Mouse (Mus musculus): ENCODE measurements around the gene Cpeb1. TPM values are rescaled to one million over a fixed set of nuclear protein-coding genes. Genes with fewer than 3 reads are reported as not detected.

Cpeb1 gene
- polyA plus RNA-seq (2014; fragmentation: Nextera tagmentation; extraction: Ambion mirVana): 1.0 and 2.6 TPM in 2 replicates

DNA sequence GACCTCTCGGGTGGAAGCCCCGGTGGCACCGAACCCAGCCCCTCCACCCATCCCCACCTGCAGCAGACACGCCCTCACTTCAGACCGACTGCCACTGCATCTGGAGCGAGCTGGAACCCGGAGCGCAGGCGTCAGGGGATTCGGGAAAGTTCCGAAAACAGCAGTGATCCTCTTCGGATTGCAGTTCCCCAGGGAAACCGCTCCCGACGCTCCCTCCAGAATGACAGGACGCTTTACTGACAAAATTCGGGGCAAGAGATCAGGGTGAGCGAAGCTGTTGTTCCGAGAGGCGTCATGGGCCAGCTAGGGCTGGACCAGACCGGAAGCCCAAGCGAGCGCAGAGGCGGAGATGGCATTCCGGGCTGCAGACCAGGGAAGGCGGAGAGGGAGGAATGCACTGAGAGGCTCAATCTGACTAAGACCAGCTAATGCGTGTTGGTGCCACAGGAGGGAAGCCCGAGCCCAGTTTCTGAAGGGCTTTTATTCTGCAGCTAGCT is at the start of gene Cpeb1:
Cpeb1 (minus strand) TSS at position 311 of the 497 bp plus-strand sequence.
- WGBS: under 1% methylated on average over 28 of the region's 28 CpGs
- no peak for ATAC-seq (replicated peaks; ENCODE audit: insufficient number of reproducible peaks, low FRiP score, low TSS enrichment, low read depth)
- H3K9ac ChIP-seq (replicated peaks; ENCODE audit: low read length): peak within 1 kb of the TSS; percentile 6; the same call in 1 of the 2 replicates
- no peaks in the 10 kb centered on the region for H3K9me3 ChIP-seq (replicated peaks; ENCODE audit: control insufficient read depth, low read length)
- H3K4me1 ChIP-seq (ENCODE audit: control insufficient read depth, insufficient read depth, low read length): peaks cover 5% of the 10 kb centered on the region; the same call in 1 of the 2 replicates
- peak; percentile 49 for DNase-seq (ENCODE audit: low spot score)
- H3K4me3 ChIP-seq (ENCODE audit: low read depth, low read length): peak within 1 kb of the TSS; percentile 44
- peaks cover 45% of the 10 kb centered on the region for H3K27me3 ChIP-seq (ENCODE audit: control insufficient read depth, insufficient read depth, low read length)
- H3K27ac ChIP-seq (replicated peaks; ENCODE audit: low read depth, low read length): no peak within 1 kb of the TSS
- H3K4me2 ChIP-seq (ENCODE audit: low read depth, low read length): peak within 1 kb of the TSS; percentile 88
- H3K36me3 ChIP-seq (replicated peaks; ENCODE audit: control insufficient read depth, insufficient read depth, low read depth, low read length): no peaks in the 10 kb centered on the region

DNA sequence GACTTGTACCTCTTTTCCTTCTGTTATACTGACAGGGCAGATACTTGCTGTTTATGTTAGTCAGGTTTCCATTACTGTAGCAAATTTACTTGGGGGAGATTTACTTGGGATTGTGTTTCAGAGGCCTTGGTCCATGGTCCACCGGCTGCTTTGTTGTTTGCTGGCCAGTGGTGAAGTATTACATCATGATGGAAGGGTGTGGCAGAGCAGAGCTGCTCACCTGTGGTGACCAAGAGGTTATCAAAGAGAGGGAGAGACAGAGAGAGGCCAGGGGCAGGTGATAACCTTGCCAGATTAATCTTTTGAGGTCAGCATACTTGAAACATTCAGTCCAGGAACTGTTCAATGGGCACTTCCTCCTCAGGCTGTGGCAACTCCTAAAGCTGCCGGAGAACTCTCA is 45.8 kb upstream of the Cpeb1 start:
- Histone ChIP-seq H3K27ac (replicated peaks; ENCODE audit: low read depth, low read length) (no peak overlapping the region), H3K4me2 (ENCODE audit: low read depth, low read length) (no peak overlapping the region), H3K4me3 (ENCODE audit: low read depth, low read length) (no peak overlapping the region), H3K9ac (replicated peaks; ENCODE audit: low read length) (no peak overlapping the region), H3K9me3 (replicated peaks; ENCODE audit: control insufficient read depth, low read length) (no peaks in the 10 kb centered on the region), H3K36me3 (replicated peaks; ENCODE audit: control insufficient read depth, insufficient read depth, low read depth, low read length) (no peaks in the 10 kb centered on the region), H3K4me1 (ENCODE audit: control insufficient read depth, insufficient read depth, low read length) (no peaks in the 10 kb centered on the region), H3K27me3 (ENCODE audit: control insufficient read depth, insufficient read depth, low read length) (no peaks in the 10 kb centered on the region)
- WGBS: 76% methylated on average over 2 of the region's 2 CpGs
- ATAC-seq (replicated peaks; ENCODE audit: insufficient number of reproducible peaks, low FRiP score, low TSS enrichment, low read depth): no peak
- DNase-seq (ENCODE audit: low spot score): no peak

DNA sequence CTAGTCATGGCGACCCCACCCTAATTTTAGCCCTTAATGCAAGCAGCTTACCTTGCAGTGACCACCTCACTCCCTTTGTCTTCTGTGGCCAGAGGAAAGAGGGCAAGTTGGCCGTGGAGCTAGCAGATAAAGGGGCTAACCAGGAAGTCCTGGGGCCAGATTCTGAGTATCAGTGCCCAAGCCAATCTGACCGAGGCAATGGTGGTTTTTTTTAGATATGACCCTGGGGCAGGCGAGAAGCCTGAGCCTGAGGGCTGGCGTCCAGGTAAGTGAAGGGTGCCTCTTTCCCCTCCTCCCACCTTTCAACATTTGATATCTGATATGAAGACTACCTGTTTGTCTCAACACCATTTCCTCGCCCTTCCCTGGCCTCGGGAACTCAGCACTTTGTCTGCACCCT is 42.9 kb upstream of the Cpeb1 start, which contains the start of gene BC048679:
BC048679 (minus strand) TSS at position 101 of the 400 bp plus-strand sequence.
- H3K9me3 ChIP-seq (replicated peaks; ENCODE audit: control insufficient read depth, low read length): no peaks in the 10 kb centered on the region
- H3K36me3 ChIP-seq (replicated peaks; ENCODE audit: control insufficient read depth, insufficient read depth, low read depth, low read length): no peaks in the 10 kb centered on the region
- WGBS: 61% methylated on average over 7 of the region's 7 CpGs
- no peaks in the 10 kb centered on the region for H3K4me1 ChIP-seq (ENCODE audit: control insufficient read depth, insufficient read depth, low read length)
- peaks cover 7% of the 10 kb centered on the region; the same call in 1 of the 2 replicates for H3K27me3 ChIP-seq (ENCODE audit: control insufficient read depth, insufficient read depth, low read length)
- no peak for DNase-seq (ENCODE audit: low spot score)
- no peak within 1 kb of the TSS for H3K9ac ChIP-seq (replicated peaks; ENCODE audit: low read length)
- no peak within 1 kb of the TSS for H3K4me2 ChIP-seq (ENCODE audit: low read depth, low read length)
- no peak within 1 kb of the TSS for H3K4me3 ChIP-seq (ENCODE audit: low read depth, low read length)
- no peak within 1 kb of the TSS for H3K27ac ChIP-seq (replicated peaks; ENCODE audit: low read depth, low read length)
- ATAC-seq (replicated peaks; ENCODE audit: insufficient number of reproducible peaks, low FRiP score, low TSS enrichment, low read depth): no peak

DNA sequence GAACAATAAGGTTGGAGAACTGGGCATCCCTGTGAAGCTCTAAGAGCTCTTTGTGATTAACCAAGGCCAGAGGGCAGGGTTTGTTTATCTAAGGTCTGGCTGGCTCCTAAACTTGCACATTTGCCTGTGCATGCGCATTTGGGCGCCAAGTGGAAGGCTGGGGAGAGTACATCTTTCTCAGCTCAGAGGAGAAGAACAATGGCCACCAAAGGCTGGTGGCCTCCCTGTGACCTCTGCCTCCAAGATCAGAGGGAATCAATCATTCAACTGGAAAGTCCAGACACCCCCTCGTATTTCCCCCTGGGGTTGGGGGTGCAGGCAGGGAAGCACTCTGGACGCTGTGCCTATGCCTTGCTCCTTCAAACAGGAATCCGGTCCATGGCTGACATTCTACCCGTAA is 41.9 kb upstream of the Cpeb1 start:
- no peak for DNase-seq (ENCODE audit: low spot score)
- Histone ChIP-seq H3K27ac (replicated peaks; ENCODE audit: low read depth, low read length) (no peak overlapping the region), H3K4me3 (ENCODE audit: low read depth, low read length) (no peak overlapping the region)

DNA sequence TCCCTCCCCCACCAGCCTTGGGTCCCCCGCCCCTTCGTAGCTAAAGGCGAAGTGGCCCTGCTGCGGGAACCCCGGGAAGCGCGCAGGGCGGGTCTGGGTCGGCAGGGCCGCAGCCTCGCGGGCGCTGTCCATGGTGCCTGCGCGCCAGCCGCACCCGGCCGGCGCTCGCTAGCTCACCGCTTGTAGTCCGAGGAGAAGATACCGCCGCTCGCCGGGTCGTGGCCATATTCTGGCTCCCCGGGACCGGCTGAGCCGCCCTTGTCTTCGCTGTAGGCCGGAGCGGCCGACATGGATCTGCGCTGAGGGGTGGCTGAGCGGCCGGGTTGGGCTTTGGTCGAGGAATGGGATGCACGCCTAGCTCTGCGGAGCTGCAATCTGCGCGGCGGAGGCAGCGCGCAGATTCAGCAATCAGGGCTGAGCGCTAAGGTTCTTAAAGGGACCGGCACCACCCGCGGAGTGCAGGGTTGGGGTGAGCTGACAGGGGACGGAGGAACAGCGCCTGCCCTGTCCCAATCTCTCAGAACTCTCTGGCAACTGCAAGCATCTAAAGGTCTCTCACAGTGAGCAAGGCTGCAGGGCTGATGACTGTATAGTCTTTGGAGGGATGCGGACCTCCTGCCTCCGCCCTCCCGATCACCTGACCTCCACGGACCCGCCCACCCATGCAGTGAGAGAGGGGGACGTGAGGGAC is 38.2 kb upstream of the Cpeb1 start, which contains the start of gene Ap3b2:
Ap3b2 (minus strand) TSS at position 595 of the 691 bp plus-strand sequence.
- no peaks in the 10 kb centered on the region for H3K9me3 ChIP-seq (replicated peaks; ENCODE audit: control insufficient read depth, low read length)
- H3K9ac ChIP-seq (replicated peaks; ENCODE audit: low read length): peak within 1 kb of the TSS; percentile 54
- peak; percentile 86 for DNase-seq (ENCODE audit: low spot score)
- WGBS: 0% methylated on average over 49 of the region's 57 CpGs
- 0 out of 2 replicates have a peak within 1 kb of the TSS, but pooled peaks have one; percentile 3 for H3K27ac ChIP-seq (replicated peaks; ENCODE audit: low read depth, low read length)
- no peaks in the 10 kb centered on the region for H3K4me1 ChIP-seq (ENCODE audit: control insufficient read depth, insufficient read depth, low read length)
- H3K36me3 ChIP-seq (replicated peaks; ENCODE audit: control insufficient read depth, insufficient read depth, low read depth, low read length): no peaks in the 10 kb centered on the region
- H3K27me3 ChIP-seq (ENCODE audit: control insufficient read depth, insufficient read depth, low read length): peaks cover 7% of the 10 kb centered on the region; the same call in 1 of the 2 replicates
- ATAC-seq (replicated peaks; ENCODE audit: insufficient number of reproducible peaks, low FRiP score, low TSS enrichment, low read depth): peak; percentile 75
- H3K4me3 ChIP-seq (ENCODE audit: low read depth, low read length): peak within 1 kb of the TSS; percentile 55
- peak within 1 kb of the TSS; percentile 95 for H3K4me2 ChIP-seq (ENCODE audit: low read depth, low read length)

More for the DNA sequence above, 41.9 kb upstream of the Cpeb1 start:
- no peaks in the 10 kb centered on the region for H3K4me1 ChIP-seq (ENCODE audit: control insufficient read depth, insufficient read depth, low read length)
- peaks cover 7% of the 10 kb centered on the region; the same call in 1 of the 2 replicates for H3K27me3 ChIP-seq (ENCODE audit: control insufficient read depth, insufficient read depth, low read length)
- no peaks in the 10 kb centered on the region for H3K36me3 ChIP-seq (replicated peaks; ENCODE audit: control insufficient read depth, insufficient read depth, low read depth, low read length)
- H3K4me2 ChIP-seq (ENCODE audit: low read depth, low read length): no peak overlapping the region
- 27% methylated on average over 6 of the region's 6 CpGs for WGBS
- H3K9me3 ChIP-seq (replicated peaks; ENCODE audit: control insufficient read depth, low read length): no peaks in the 10 kb centered on the region
- no peak for ATAC-seq (replicated peaks; ENCODE audit: insufficient number of reproducible peaks, low FRiP score, low TSS enrichment, low read depth)
- no peak overlapping the region for H3K9ac ChIP-seq (replicated peaks; ENCODE audit: low read length)

DNA sequence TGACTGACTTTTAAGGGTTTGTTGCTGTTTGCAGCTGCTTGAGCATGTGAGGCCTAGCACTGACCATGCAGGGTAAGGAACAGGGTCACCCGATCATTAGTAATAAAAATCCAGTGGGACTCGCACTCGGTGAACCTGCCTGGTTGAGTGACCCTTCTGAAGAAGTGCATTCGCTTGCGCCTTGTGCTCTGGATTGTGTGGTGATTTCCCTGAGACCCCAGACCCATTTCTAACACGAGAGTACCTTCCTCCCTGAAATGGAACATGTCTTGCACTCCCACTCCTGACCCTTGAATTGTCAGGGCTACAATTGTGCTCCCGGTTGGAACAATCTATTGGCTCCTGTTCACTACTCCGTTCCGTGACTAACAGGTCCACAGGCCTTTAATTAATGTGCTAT is 37.4 kb upstream of the Cpeb1 start:
- Histone ChIP-seq H3K9ac (replicated peaks; ENCODE audit: low read length) (no peak overlapping the region), H3K4me3 (ENCODE audit: low read depth, low read length) (peak overlapping the region; percentile 55), H3K4me2 (ENCODE audit: low read depth, low read length) (peak overlapping the region; percentile 95; the same call in 1 of the 2 replicates), H3K9me3 (replicated peaks; ENCODE audit: control insufficient read depth, low read length) (no peaks in the 10 kb centered on the region), H3K36me3 (replicated peaks; ENCODE audit: control insufficient read depth, insufficient read depth, low read depth, low read length) (no peaks in the 10 kb centered on the region), H3K27me3 (ENCODE audit: control insufficient read depth, insufficient read depth, low read length) (peaks cover 7% of the 10 kb centered on the region; the same call in 1 of the 2 replicates), H3K4me1 (ENCODE audit: control insufficient read depth, insufficient read depth, low read length) (no peaks in the 10 kb centered on the region), H3K27ac (replicated peaks; ENCODE audit: low read depth, low read length) (no peak overlapping the region)
- ATAC-seq (replicated peaks; ENCODE audit: insufficient number of reproducible peaks, low FRiP score, low TSS enrichment, low read depth): no peak
- 43% methylated on average over 9 of the region's 9 CpGs for WGBS
- DNase-seq (ENCODE audit: low spot score): no peak

DNA sequence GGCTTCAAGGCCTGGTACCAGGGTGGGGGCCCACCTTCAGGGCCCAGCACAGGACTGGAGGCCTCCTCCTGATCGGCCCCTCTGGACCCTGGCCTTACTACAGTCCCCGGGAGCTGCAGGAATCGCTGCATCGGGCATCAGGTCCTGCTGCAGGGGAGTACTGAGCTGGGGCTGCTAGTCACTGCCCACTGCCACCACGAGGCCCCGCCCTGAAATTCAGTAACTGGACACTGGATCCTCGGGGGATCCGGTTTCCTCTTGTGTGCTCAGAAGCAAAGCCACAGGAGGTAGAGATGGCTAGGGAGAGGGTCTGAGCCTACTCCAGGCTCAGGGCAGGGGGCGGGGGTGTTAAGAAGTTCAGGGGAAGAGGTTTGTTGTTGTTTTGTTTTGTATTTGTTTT is 34.4 kb upstream of the Cpeb1 start:
- peak; percentile 44 for DNase-seq (ENCODE audit: low spot score)
- 7% methylated on average over 9 of the region's 9 CpGs for WGBS
- no peaks in the 10 kb centered on the region for H3K4me1 ChIP-seq (ENCODE audit: control insufficient read depth, insufficient read depth, low read length)
- no peaks in the 10 kb centered on the region for H3K36me3 ChIP-seq (replicated peaks; ENCODE audit: control insufficient read depth, insufficient read depth, low read depth, low read length)
- no peak overlapping the region for H3K4me3 ChIP-seq (ENCODE audit: low read depth, low read length)
- no peak for ATAC-seq (replicated peaks; ENCODE audit: insufficient number of reproducible peaks, low FRiP score, low TSS enrichment, low read depth)
- H3K4me2 ChIP-seq (ENCODE audit: low read depth, low read length): no peak overlapping the region
- no peak overlapping the region for H3K9ac ChIP-seq (replicated peaks; ENCODE audit: low read length)
- peaks cover 4% of the 10 kb centered on the region; the same call in 1 of the 2 replicates for H3K27me3 ChIP-seq (ENCODE audit: control insufficient read depth, insufficient read depth, low read length)
- H3K27ac ChIP-seq (replicated peaks; ENCODE audit: low read depth, low read length): no peak overlapping the region
- no peaks in the 10 kb centered on the region for H3K9me3 ChIP-seq (replicated peaks; ENCODE audit: control insufficient read depth, low read length)

DNA sequence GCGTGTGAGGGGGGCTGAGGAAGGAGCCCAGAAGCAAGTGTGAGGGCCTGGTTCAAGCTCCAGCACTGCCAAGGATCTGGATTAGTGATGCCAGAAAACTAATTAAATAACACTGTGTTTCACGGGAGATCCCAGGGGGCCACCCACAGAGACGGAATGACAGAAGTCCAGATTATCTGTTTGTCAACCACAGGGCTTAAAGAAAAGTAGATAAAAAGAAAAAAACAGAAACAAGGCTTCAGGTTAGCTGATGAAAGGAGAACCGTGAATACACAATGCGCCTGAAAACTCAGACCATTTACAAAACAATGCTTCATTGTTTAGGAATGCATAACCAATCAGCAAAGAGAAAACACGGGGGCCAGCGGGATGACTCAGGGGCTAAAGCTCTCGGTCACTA is 25.5 kb upstream of the Cpeb1 start:
- Histone ChIP-seq H3K4me3 (ENCODE audit: low read depth, low read length) (no peak overlapping the region), H3K4me2 (ENCODE audit: low read depth, low read length) (no peak overlapping the region), H3K9me3 (replicated peaks; ENCODE audit: control insufficient read depth, low read length) (no peaks in the 10 kb centered on the region), H3K36me3 (replicated peaks; ENCODE audit: control insufficient read depth, insufficient read depth, low read depth, low read length) (no peaks in the 10 kb centered on the region), H3K27ac (replicated peaks; ENCODE audit: low read depth, low read length) (no peak overlapping the region), H3K9ac (replicated peaks; ENCODE audit: low read length) (no peak overlapping the region), H3K27me3 (ENCODE audit: control insufficient read depth, insufficient read depth, low read length) (peaks cover 10% of the 10 kb centered on the region), H3K4me1 (ENCODE audit: control insufficient read depth, insufficient read depth, low read length) (no peaks in the 10 kb centered on the region)
- DNase-seq (ENCODE audit: low spot score) (peak; percentile 2), ATAC-seq (replicated peaks; ENCODE audit: insufficient number of reproducible peaks, low FRiP score, low TSS enrichment, low read depth) (no peak)
- 1% methylated on average over 8 of the region's 8 CpGs for WGBS

Measured in embryonic facial prominence, embryonic 11.5 days (tissue).